Mouse (Mus musculus): ENCODE measurements around the gene Camk2n2. TPM values are rescaled to one million over a fixed set of nuclear protein-coding genes. Genes with fewer than 3 reads are reported as not detected.

Camk2n2 gene
- total and polyA plus RNA-seq, 3 experiments: 0.65 to 4.3 TPM; not detected in 1

- Histone ChIP-seq H3K36me3 (ENCODE audit: control insufficient read depth in 1 of 2, insufficient read depth in 2 of 2, low read length in 2 of 2) (peaks cover 0 to 15% of the 10 kb centered on the region in 2 experiments; a peak in 2 of 4 replicates), H3K79me2 (ENCODE audit: control insufficient read depth, insufficient read depth, low read length, poor library complexity) (no peaks in the 10 kb centered on the region), H3K4me3 (ENCODE audit: control insufficient read depth in 1 of 2, insufficient read depth in 1 of 2, low read depth in 2 of 2, low read length in 2 of 2) (no peak overlapping the region), H3K27me3 (ENCODE audit: control insufficient read depth in 1 of 2, insufficient read depth in 2 of 2, low read length in 2 of 2) (no peaks in the 10 kb centered on the region), H3K9me3 (replicated peaks; ENCODE audit: insufficient read depth, low read length) (no peaks in the 10 kb centered on the region), H3K9ac (ENCODE audit: control insufficient read depth, low read depth, low read length, poor library complexity, severe bottlenecking) (no peak overlapping the region), H3K27ac (ENCODE audit: control insufficient read depth, low read depth, low read length) (no peak overlapping the region), H3K4me1 (ENCODE audit: control insufficient read depth in 1 of 2, insufficient read depth in 2 of 2, low read length in 2 of 2) (peaks cover 6 to 24% of the 10 kb centered on the region in 2 experiments)
- peak; percentile 59 for DNase-seq (ENCODE audit: low read depth, low spot score)
- peak; percentile 47; the same call in 1 of the 2 replicates for TF ChIP-seq ELF1 (IDR thresholded peaks at IDR 0.05; ENCODE audit: low read depth, low read length)
- 0 out of 4 replicates have a peak, but pooled peaks of 1 of the 2 experiments have one; percentile 10 for TF ChIP-seq EP300 (IDR thresholded peaks at IDR 0.05; ENCODE audit: low read depth in 1 of 2, low read length in 2 of 2)
- TF ChIP-seq POLR2AphosphoS5 (IDR thresholded peaks at IDR 0.05; ENCODE audit: borderline replicate concordance, low read depth, low read length): no peak
- no peak for TF ChIP-seq ZNF384 (IDR thresholded peaks at IDR 0.05; ENCODE audit: low read depth, low read length)
- TF ChIP-seq SIN3A (IDR thresholded peaks at IDR 0.05; ENCODE audit: low read length): 0 out of 2 replicates have a peak, but pooled peaks have one; percentile 22
- TF ChIP-seq BHLHE40 (IDR thresholded peaks at IDR 0.05; ENCODE audit: borderline replicate concordance, low read depth, low read length): no peak
- no peak for TF ChIP-seq E2F4 (IDR thresholded peaks at IDR 0.05; ENCODE audit: borderline replicate concordance, low read depth, low read length)
- no peak for TF ChIP-seq CHD1 (IDR thresholded peaks at IDR 0.05; ENCODE audit: low read depth, low read length)
- no peak for TF ChIP-seq NRF1 (IDR thresholded peaks at IDR 0.05; ENCODE audit: insufficient read depth, low read depth, low read length, poor library complexity, severe bottlenecking)
- 0 out of 2 replicates have a peak, but pooled peaks have one; percentile 71 for TF ChIP-seq JUND (IDR thresholded peaks at IDR 0.05; ENCODE audit: low read depth, low read length)
Measured at GRCm38 (mm10) chr16:20596687-20597441, 24.2 kb downstream of the Camk2n2 start.

GRCm38 (mm10) chr16:20595737-20596136, 25.4 kb downstream of the Camk2n2 start:
- DNase-seq (ENCODE audit: low read depth, low spot score): no peak
- H3K4me3 ChIP-seq (ENCODE audit: control insufficient read depth in 1 of 2, insufficient read depth in 1 of 2, low read depth in 2 of 2, low read length in 2 of 2): no peak overlapping the region
- peaks cover 0 to 15% of the 10 kb centered on the region in 2 experiments; a peak in 2 of 4 replicates for H3K36me3 ChIP-seq (ENCODE audit: control insufficient read depth in 1 of 2, insufficient read depth in 2 of 2, low read length in 2 of 2)
- H3K9me3 ChIP-seq (replicated peaks; ENCODE audit: insufficient read depth, low read length): no peaks in the 10 kb centered on the region
- H3K27ac ChIP-seq (ENCODE audit: control insufficient read depth, low read depth, low read length): no peak overlapping the region
- no peak overlapping the region for H3K9ac ChIP-seq (ENCODE audit: control insufficient read depth, low read depth, low read length, poor library complexity, severe bottlenecking)
- TF ChIP-seq SIN3A (IDR thresholded peaks at IDR 0.05; ENCODE audit: low read length) (no peak), ZNF384 (IDR thresholded peaks at IDR 0.05; ENCODE audit: low read depth, low read length) (no peak), KAT2A (conservative IDR thresholded peaks at IDR 0.05; ENCODE audit: low read depth, low read length) (no peak), SMC3 (IDR thresholded peaks at IDR 0.05; ENCODE audit: low read depth, low read length) (no peak), UBTF (IDR thresholded peaks at IDR 0.05; ENCODE audit: borderline replicate concordance, insufficient read depth, low read depth, low read length) (no peak), ZMIZ1 (IDR thresholded peaks at IDR 0.05; ENCODE audit: low read depth, low read length) (no peak), MYC (IDR thresholded peaks at IDR 0.05; ENCODE audit: low read depth, low read length) (no peak), USF1 (IDR thresholded peaks at IDR 0.05; ENCODE audit: low read depth, low read length) (no peak), MAFK (IDR thresholded peaks at IDR 0.05; ENCODE audit: borderline replicate concordance, low read depth, low read length) (no peak)
- H3K79me2 ChIP-seq (ENCODE audit: control insufficient read depth, insufficient read depth, low read length, poor library complexity): no peaks in the 10 kb centered on the region
- H3K4me1 ChIP-seq (ENCODE audit: control insufficient read depth in 1 of 2, insufficient read depth in 2 of 2, low read length in 2 of 2): peaks cover 6 to 24% of the 10 kb centered on the region in 2 experiments
- H3K27me3 ChIP-seq (ENCODE audit: control insufficient read depth in 1 of 2, insufficient read depth in 2 of 2, low read length in 2 of 2): no peaks in the 10 kb centered on the region

Measured in MEL (cell line).